Mouse (Mus musculus): ENCODE measurements around the gene Ppp1r12b.
A peak's percentile ranks its signal among the peaks of the same experiment; 100 is the strongest.

The Ppp1r12b gene

GRCm38 (mm10) chr1:134955637-134956176, at the start of gene Ppp1r12b:
Gene Ppp1r12b, minus strand, starts transcription at chr1:134955942.
- peak; percentile 94 for DNase-seq

DNA sequence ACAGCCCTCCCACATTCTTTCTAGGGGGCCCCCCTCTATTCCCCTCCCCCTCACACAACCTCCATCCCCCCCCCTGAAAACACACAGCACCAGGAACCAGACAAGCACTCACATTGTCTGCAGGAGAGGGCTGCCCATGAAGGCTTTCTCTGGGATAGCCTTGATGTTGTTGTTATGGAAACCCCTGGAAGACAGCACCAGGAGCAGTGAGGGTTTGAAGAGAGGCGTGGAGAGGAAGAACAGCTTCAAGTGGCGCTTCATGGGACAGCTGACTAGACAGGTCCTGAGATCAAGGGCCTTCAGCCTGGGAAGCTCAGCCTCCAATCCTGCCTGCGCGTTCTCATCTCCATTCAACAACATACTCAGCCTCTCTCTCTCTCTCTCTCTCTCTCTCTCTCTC, 47.6 kb upstream of the Ppp1r12b start:
- DNase-seq = no peak

- no peak for DNase-seq
Measured at GRCm38 (mm10) chr1:135000527-135000926, 44.8 kb upstream of the Ppp1r12b start.

GRCm38 (mm10) chr1:134998231-134998630, 42.5 kb upstream of the Ppp1r12b start:
- DNase-seq = no peak

GRCm38 (mm10) chr1:134997568-134997967, 41.8 kb upstream of the Ppp1r12b start:
- no peak for DNase-seq

DNA sequence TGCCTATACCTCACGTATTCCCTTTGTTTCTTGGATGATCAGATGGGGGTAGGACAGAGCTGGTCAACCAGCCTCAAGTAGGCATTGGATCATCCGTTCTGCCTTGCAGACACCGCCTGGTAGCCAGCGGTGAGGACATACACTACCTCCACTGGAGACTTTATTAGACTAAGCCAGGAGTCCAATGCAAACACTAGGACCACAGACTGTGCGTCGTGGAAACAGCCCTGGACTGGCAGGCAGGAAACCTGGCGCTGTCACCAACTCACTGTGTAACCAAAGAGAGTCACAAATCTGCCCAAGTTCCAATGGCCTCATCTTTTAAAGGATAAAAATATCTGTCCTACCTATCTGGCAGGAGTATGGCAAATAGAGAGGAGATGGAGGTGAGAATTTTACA, 40.7 kb upstream of the Ppp1r12b start:
- DNase-seq = no peak

DNA sequence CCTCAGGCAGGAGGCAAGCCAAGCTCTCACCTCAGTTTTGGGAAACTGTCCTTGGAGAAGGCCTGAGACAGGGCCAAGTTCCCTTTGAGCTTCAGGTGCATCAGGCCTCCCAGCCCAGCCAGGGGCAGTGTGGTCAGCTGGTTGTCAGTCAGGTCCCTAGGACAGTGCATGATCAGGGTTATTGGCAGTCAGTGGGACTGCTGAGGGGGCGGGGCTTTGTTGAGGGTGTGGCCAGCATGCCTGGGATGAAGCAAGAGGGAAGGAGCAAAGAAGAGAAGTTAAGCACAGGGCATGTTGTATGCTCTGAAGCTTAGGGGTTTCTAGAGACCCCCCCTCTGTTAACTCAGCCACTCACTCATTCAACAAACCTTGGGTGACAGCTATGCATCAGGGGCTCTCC, 40.2 kb upstream of the Ppp1r12b start:
- peak; percentile 13 for DNase-seq

GRCm38 (mm10) chr1:134995437-134995836, 39.7 kb upstream of the Ppp1r12b start:
- DNase-seq = no peak

- no peak for DNase-seq
Measured at GRCm38 (mm10) chr1:134994739-134995138, 39.0 kb upstream of the Ppp1r12b start.

- DNase-seq = no peak
Measured at GRCm38 (mm10) chr1:134992046-134992645, 36.4 kb upstream of the Ppp1r12b start.

DNA sequence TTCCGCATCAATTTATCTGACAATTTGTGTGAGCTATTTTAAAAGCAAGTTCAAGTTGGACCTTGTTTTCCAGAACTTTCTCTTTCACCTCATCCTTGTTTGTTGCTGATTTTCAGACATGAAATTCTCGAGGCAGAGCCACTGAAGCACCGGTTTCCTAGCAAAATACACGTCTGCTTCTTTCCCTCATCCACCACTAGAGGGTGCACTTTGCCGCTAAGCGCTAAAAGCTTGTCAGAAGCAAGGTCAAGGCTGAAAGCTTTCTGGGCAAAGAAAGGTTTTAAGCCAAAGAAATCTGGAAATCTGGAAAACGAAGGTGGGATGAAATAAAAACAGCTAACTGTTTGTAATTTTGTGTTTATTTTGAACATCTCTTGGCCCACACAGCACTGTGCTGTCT, 33.6 kb upstream of the Ppp1r12b start:
- peak; percentile 85 for DNase-seq

- no peak for DNase-seq
Measured at GRCm38 (mm10) chr1:134987962-134988341, 32.2 kb upstream of the Ppp1r12b start.

GRCm38 (mm10) chr1:134987173-134987961, 31.6 kb upstream of the Ppp1r12b start:
- peak; percentile 62 for DNase-seq

- no peak for DNase-seq
Measured at GRCm38 (mm10) chr1:134972920-134973319, 17.2 kb upstream of the Ppp1r12b start.

DNA sequence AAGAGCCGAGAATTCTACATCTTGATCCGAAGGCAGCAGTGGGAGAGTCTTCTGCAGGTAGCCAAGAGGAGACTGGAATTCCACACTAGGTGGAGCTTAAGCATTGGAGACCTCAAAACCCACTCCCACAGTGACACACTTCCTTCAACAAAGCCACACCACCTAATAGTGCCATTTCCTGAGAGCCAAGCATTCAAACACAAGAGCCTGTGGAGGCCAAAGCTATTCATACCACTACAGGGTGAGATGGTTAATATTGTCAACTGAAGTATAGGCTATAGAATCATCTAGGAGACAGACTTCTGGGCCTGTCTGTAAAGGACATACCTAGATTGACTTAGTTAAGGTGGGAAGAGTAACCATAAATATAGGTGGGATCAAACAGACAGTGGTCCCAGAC, 9.7 kb upstream of the Ppp1r12b start:
- DNase-seq = no peak

DNA sequence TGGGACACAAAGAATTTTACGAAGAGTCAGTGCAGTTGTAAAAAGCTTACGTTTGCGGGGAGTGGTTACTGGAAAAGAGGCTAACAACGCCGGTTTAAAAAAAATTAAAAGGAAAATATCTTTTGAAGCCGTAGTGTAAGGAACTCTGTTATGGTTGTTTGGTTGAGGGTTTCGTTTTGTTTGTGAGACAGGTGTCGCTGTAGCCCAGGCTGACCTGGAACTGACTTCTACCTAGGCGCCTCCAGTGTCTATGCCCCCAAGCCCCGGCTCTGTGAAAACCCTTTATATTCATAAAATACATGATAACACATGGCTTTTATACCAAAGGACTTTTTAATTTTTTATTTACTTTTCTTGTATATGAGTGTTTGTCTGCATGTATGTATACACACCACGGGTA, 7.1 kb upstream of the Ppp1r12b start:
- DNase-seq = no peak

DNA sequence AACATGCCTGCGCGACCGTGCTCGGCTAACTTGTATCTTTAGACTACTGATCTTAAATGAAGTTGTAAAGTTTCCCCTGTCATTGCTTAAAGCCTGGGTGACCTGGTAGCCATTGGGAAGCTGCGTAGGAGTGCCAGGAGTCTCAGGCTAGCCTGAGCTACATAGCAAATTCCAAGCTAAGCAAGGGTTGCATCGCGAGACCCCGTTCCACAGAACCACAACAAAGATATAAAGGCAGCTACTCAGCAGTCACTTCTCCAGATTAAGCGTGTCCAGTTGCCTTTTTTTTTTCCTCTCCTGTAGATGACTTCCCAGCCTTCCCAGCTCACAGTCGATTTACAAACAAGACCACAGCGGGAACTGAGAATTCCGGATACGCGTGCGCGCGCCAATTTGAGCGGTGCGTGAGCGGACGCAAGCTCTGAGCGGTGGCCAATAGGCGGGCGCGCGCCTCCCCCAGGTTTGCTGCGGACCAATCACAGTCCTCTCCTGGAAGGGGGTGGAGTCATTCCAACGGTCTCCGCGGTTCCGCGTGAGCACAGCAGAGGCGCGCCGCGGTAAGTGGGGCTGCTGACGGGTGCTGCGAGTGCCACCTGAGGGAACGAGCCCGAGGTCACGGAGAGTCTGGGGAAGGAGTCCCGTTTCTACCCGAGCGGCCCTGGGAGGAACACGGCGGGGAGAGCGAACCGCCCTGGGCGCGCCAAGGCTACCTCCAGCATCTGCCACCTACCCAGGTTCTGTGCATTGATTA, 6.5 kb upstream of the Ppp1r12b start, which contains the start of gene Ube2t:
Ube2t (plus strand) TSS at position 513 of the 751 bp plus-strand sequence.
- DNase-seq = peak; percentile 96

DNA sequence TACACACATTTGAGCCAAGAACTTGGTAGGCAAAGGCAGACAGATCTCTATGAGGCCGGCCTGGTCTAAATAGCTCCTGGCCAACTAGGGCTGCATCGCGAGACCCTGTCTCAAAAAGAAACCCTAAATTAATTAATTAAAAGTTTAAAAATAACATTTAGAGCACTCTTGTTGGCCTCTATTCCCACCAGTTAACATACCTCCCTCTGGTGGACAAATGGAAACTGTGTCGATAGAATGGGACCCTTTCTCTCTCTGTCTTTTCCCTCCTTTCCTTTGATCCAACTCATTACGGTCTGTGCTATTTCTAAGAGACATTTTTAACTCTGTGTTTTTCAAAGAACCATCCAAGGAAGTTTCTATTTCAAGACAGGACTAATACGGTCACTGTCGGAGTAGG, 4.9 kb upstream of the Ppp1r12b start:
- DNase-seq = no peak

DNA sequence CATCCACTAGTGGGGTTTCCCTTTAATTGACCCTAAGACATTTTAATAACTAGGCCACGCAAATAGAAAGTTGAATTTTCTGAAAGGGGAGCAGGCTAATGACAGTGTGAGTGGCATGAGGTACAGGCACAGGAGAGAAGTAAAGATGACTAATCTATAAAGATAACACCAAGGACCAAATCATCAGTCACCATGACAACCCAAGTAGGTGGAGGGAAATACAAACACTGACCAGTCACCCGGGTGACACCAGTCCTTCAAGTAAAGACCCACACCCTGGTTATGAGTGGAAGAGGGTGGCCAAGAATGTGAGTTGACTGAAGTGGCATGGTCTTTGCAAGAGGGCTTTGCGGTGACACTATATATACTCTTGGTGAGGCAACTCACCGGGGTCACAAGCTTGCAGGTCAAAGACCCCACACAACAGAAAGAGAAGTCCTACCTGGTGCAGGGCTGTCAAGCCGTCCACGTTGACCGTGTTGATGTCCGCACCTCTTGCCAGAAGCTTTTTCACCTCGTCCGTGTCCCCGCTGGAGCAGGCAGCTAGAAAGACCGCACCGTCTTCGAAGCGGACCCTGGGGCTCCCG, 599 bp downstream of the Ppp1r12b start:
- no peak for DNase-seq

GRCm38 (mm10) chr1:134949946-134950345, 5.8 kb downstream of the Ppp1r12b start:
- DNase-seq = no peak

GRCm38 (mm10) chr1:134947590-134947989, 8.2 kb downstream of the Ppp1r12b start:
- no peak for DNase-seq

GRCm38 (mm10) chr1:134942898-134943297, 12.8 kb downstream of the Ppp1r12b start:
- DNase-seq = no peak

- DNase-seq = no peak
Measured at GRCm38 (mm10) chr1:134940863-134941262, 14.9 kb downstream of the Ppp1r12b start.
